Mouse (Mus musculus): ENCODE data around the gene Oprm1.

Gene Oprm1

DNA sequence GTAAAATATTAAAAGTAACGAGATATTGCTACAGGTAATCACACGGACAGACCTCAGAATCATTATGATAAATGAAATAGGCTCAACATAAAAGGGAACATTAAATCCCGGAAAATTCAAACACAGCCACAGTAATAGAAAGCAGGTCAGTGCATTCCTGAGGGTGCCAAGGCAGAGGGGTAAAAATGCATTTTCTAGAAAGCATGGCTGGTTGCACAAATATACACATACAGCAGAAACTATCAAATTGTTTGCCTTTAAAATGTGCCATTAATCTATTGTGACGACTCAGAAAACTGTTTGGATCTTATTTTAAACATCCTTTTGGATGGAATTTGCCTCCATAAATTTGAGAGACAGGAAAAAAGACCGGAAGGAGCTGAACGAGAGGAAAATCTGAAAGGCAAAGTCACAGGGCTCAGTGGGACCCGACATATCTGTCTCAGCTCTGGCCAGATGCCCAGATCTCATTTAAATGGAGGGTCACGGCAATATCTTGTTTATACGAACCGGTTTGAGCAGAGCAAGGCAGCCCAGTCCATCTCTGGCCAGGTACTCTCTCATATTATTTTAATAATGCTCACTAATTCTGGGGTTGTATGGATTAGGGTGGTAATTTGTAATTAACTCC is 289.1 kb downstream of the Oprm1 start:
- DNase-seq (ENCODE audit: low spot score) = no peak

DNA sequence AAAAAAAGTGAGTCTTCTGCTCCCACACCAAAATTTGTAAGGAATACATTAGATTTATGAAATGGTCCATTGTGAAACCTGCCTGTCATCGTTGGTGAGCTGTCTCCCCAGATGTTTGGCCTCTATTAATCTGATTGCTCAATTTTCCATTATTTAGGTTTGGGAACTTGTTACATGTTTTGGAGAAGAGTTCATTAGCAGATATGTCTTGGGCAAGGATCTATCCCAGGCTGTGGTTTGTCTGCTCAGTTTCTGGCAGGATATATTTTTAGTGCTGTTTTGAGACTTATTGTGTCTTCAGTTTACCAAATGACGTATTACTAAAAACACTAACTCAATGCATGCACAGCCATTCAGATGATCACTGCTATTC is 289.6 kb downstream of the Oprm1 start:
- no peak for DNase-seq (ENCODE audit: low spot score)

DNA sequence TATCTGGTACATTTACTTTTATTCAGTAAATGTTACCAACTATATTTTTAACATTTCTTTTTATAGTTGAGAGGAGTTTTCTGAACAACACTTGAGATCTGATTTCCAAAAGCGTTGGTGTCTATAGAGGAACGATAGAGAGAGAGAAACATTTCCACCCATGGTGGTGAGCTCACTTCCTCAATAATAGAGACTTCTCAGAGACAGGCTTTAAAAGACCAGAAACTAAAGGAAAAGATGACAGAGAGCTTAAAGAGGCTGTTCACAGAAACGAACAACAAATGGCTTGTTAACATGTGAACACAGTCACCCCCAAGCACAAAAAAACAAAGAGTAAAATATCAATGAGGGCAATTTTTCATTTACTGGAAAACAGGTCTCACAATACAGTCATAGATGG is 291.6 kb downstream of the Oprm1 start:
- DNase-seq (ENCODE audit: low spot score) = no peak

DNA sequence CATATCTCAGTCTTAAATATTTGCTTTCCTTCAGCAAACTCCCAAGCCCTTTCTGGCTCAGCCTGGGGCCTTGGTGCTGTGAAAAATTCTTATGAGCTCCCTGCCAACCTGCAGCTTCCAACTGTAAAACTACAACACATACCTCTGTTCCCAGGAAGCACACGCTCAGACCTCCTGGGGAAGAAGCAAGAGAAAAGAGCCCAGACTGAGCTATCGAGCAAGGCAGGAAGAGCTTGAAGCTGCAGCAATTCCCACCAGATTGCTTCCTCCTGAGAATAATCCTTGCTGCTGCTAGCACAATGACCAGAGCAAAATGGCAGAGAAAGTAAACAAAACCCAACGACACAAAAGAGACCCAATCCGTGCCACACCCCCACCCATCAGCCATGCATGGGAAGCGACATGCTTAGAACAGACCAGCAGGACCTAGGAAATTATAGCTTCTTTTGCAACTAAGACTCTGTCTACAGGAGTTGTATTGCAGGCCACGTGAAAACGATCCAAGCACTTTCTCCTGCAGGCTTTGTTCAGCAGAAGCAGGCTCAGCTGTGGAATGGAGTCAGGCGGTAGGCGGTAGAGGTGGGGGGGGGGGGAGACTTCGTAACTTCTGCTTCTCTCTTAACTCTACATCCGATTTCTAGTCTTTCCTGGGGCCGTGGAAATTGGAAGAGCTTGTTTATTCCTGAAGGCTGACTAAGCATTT is 294.2 kb downstream of the Oprm1 start, which contains the start of gene Ipcef1:
TSS of gene Ipcef1 (minus strand) at position 164 of the 703 bp plus-strand sequence.
- DNase-seq (ENCODE audit: low spot score) = no peak

DNA sequence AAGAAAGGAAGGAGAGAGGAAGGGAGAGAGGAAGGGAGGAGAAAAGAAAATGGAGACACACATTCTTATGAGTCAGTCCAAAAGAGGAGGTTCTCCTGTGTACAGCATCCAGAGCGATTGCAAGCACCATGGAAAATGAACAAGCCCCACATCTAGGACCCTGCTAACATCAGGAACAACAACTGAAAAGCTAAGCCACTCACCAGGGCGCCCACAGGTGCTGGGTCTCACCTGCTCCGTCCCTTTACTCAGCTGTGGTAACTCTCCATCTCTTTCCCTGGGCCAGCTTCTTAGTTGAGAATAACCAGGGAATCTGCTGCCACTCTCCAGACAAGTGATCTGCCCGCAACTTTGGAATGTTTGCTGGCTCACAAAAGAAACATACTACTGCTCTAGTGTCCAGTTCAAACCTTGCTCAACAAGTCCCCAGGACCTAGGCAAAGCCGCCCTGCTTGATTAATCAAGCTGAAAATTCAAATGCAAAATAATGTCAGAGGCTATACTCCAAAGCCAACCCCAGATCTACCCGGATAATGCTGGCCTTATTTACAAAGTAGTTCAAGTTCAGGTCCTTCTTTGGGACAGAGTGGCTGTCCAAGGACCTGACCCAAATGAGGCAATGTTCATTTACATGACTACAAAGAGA is 296.4 kb downstream of the Oprm1 start:
- DNase-seq (ENCODE audit: low spot score) = no peak

GRCm38 (mm10) chr10:7057546-7057945 is 299.2 kb downstream of the Oprm1 start:
- DNase-seq (ENCODE audit: low spot score) = no peak

DNA sequence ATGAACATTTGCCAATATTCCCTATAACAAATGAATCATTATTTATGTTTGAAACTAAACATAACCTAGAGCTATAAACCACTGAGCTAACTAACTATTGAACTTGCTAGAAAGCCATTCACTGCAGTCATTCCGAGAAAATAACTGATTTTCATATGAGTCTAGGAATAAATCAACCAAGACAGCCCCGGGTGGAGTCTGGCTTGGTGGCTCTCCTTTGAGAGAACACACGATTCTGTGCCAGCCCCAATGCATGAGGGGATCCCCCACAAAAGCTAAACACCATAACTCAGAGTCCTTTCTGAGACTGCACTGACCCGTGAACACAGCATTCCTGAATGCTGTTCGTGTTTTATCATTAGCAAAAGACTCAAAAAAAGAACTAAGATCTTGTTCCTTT is 302.0 kb downstream of the Oprm1 start:
- DNase-seq (ENCODE audit: low spot score) = no peak

GRCm38 (mm10) chr10:7062993-7063392 is 304.7 kb downstream of the Oprm1 start:
- no peak for DNase-seq (ENCODE audit: low spot score)

DNA sequence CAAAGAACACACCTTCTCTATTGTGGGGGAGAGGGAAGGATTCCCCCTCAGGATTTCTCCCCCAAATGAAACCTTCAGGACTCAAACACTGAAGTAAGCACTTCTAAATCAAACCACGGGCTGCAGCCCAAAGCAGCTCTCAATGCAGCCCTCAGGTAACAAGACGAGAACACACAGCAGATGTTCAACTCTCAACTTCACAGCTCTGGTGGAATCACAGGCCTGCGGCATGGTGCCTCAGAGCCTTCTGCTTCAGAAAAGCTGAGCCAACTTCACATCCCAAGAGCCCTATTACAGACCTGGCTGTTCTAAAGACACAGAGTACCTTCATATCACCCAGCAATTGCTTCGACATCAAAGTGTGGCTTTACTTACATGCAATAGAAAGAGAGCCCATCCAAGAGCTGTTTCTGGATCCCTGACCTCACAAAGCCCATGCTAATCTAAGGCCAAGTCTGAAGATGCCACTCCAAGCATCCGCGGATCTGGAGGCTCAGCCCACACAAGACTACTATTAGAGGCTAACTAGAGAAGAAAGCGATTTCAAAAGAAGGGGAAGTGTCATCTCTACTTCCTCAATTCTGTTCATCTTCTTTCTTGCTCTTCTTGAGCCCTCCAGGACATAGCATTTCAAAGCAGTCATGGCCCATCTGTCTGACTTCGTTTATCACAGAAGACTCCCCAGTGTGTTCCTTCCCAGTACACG is 305.6 kb downstream of the Oprm1 start:
- DNase-seq (ENCODE audit: low spot score) = no peak

GRCm38 (mm10) chr10:7068608-7069007 is 310.3 kb downstream of the Oprm1 start:
- DNase-seq (ENCODE audit: low spot score) = no peak

- no peak for DNase-seq (ENCODE audit: low spot score)
These were observed 310.8 kb downstream of the Oprm1 start for GRCm38 (mm10) chr10:7069090-7069489.

GRCm38 (mm10) chr10:7070100-7070835 is 312.0 kb downstream of the Oprm1 start:
- DNase-seq (ENCODE audit: low spot score) = no peak

DNA sequence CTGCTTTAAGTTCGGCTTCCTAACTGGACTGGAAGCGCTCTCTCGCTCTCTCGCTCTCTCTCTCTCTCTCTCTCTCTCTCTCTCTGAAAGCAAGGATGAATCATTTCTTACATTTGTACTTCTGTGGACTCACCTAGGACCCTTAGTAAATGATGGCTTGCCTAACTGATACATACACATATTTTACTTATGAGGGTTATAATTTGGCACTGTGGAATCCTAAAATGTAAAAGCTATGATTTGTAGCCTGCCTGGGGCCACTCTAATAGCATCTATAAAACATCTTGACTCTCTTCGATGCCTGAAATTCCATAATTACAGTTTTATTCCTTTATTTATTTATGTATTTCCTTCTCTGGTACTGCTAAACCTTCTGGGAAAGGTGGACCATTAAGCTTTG is 312.6 kb downstream of the Oprm1 start:
- no peak for DNase-seq (ENCODE audit: low spot score)

DNA sequence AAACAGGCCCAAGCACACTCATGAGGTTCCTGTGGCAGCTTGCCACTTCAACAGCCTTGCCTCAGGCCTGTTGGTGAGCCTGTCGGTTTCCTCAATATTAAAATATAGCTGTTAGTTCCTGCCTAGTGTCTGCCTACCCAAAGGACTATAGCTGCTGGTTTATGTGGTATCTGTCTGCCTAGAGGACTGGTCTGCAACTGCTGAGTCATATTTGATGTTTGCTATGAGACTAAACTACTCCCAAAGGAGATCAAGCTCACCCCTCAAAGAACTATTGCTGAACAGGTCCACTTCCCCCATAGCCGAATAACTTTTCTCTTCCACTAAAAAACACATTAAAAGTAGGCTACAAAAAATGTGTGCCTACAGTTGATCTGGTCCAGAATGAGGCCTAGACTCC is 315.9 kb downstream of the Oprm1 start:
- no peak for DNase-seq (ENCODE audit: low spot score)

DNA sequence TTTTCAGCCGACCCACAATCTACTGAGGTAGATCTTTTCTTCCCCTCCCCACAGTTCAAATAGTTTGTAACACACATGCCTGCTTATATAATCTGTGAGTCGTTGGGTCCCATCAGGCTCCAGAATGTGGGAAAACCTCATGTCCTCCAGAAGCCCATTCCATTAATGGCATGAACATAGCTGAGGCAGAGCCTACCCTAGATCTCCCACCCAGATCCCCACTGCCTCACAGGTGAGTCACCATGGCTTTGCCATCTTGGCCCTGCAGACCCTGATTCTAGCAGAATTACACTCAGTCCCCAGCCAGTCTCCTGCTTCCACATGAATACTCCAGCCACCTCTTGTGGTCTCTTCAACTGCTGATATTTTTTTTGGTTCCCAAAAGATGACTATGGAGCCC is 317.4 kb downstream of the Oprm1 start:
- DNase-seq (ENCODE audit: low spot score) = no peak

GRCm38 (mm10) chr10:7076201-7076600 is 317.9 kb downstream of the Oprm1 start:
- DNase-seq (ENCODE audit: low spot score) = peak; percentile 50

- DNase-seq (ENCODE audit: low spot score) = no peak
These were observed 318.4 kb downstream of the Oprm1 start for GRCm38 (mm10) chr10:7076662-7077211.

DNA sequence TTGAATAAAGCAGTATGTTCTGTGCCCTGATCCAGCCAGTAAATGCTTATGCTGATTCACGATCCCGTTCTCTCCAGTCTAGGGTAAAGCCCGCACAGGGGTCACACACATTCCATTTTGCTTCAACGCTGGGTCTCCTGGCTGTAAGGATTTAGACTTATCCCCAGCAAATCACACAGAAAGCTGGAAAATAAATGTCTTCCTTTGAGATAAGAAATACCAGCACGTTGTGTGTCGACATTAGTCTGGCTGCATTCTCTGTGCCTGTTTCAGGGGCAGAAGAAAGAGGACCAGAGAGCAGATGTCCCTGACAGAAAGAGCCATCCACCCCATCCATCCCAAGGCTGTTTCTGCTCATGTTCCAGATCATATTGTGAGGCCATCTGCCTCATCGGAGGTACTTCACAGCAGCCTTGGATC is 319.1 kb downstream of the Oprm1 start:
- DNase-seq (ENCODE audit: low spot score) = no peak

DNA sequence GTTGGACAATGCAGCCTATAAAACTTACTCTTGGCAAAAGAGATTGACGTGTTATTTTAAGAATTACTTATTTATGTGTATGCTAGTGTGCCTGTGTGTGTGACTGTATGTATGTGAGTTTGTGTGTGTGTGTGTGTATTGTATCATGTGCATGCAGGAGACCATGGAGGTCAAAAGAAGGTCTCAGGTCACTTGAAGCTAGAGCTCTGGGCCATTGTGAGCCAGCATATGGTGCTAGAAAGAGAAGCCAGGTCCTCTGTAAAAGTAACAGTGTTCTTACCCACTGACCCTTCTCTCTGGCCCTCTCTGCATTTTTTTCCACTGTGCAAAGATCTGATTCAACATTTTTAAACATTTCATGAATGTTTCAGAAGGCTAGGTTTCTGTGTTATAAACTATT is 319.7 kb downstream of the Oprm1 start:
- DNase-seq (ENCODE audit: low spot score) = no peak
